Mouse (Mus musculus) brain, embryonic 14.5 days (tissue): Measurements from ENCODE around the gene Cux1.

Experiments used
- CTCF ChIP-seq: fragments of 200-500 bp; IDR thresholded peaks from 2 replicates; pipeline ENCODE4 v1.5.1; 2012; ENCODE audit warnings: inconsistent platforms, mild to moderate bottlenecking, moderate library complexity, borderline replicate concordance; ENCODE audit not compliant: insufficient read depth, insufficient read length; ENCODE audit errors: extremely low read depth
- POLR2A ChIP-seq: fragments of 200-500 bp; IDR thresholded peaks from 2 replicates; pipeline ENCODE4 v1.6.1; 2012; ENCODE audit warnings: mild to moderate bottlenecking, inconsistent platforms, borderline replicate concordance; ENCODE audit not compliant: poor library complexity, insufficient read depth, insufficient read length, severe bottlenecking; ENCODE audit errors: extremely low read depth

- TF ChIP-seq POLR2A (no peak), CTCF (no peak)
These were observed 301.2 kb downstream of the Cux1 start for GRCm38 (mm10) chr5:136266077-136266476.
